Mouse (Mus musculus): Measurements from ENCODE around the gene Gm20388. TPM values are rescaled to one million over a fixed set of nuclear protein-coding genes. Genes with fewer than 3 reads are reported as not detected.
"Not testable (repeated sequence)": the region's sequence is repeated elsewhere in the genome, so short reads cannot be mapped to it uniquely, and the experiment has no call there.

Gene Gm20388
- total RNA-seq, 1 experiment from 2014 or later, result 10.0 TPM

DNA sequence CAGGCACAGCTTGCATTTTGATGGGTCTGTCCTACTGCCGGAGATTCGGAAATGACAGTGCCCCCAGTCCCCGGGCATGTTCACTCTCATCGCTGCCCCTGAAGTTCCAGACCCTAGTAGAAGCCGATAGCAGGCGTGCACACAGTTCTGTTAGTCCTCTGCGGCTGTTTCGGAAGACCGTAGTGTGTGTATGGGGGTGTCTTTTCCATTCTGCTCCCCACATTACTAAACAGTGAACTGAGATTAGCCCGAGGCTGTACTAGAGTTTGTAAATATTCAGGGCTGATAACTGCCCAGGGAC, 4039.0 kb downstream of the Gm20388 start:
- ATAC-seq (replicated peaks; ENCODE audit: insufficient number of reproducible peaks, low FRiP score, low TSS enrichment, poor library complexity, severe bottlenecking), result no peak

DNA sequence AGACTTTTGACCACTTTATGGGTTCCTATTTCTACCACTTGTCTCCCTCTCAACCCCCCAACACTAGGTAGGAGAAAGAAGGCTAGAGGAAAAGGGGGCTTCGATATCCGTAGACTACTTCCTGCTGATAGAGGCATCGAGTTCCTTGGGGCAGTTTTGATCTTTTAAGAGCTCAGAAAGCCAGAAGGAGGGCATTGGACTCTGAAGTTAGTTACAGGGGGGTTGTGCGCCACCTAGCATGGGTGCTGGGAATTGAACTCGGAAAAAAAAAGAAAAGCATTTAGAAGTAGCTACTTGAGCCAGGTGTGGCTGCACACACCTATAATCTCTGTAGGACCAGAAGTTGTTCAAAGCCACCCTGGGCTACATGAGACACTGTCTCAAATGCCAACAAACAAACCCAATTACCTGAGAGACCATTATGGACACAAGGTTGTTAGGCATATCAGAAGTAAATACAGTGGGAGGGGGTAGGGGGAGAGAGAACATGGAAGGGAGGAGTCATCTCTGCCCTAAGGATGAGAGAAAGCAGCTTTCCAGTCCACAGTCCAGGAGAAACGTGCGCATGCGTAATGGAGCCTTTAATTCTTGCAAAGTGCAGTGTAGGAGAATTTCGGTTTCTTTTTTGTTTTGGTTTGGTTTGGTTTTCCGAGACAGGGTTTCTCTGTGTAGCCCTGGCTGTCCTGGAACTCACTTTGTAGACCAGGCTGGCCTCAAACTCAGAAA, 4039.6 kb downstream of the Gm20388 start:
- ATAC-seq (replicated peaks; ENCODE audit: insufficient number of reproducible peaks, low FRiP score, low TSS enrichment, poor library complexity, severe bottlenecking), result 0 out of 2 replicates have a peak, but pooled peaks have one; percentile 32

DNA sequence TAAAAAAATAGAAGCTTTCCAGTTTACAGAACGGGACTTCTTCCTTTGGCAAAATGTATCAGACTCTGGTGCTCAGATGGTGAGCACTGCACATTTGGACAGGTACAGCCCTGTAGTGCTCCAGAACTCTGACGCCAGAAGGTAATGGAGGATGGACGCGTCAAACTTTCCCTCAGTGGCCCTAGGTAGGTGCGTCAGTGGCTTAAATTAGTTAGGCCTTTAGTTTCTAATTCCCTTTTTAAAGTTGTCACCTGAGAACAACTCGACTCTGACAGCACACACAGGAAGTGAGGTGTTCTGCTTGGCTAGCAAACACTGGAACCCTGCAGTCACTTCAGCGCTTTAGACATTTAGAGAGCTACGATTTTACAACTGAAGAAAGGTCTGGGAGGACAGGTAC, 4043.0 kb downstream of the Gm20388 start:
- no peak for ATAC-seq (replicated peaks; ENCODE audit: insufficient number of reproducible peaks, low FRiP score, low TSS enrichment, poor library complexity, severe bottlenecking)

DNA sequence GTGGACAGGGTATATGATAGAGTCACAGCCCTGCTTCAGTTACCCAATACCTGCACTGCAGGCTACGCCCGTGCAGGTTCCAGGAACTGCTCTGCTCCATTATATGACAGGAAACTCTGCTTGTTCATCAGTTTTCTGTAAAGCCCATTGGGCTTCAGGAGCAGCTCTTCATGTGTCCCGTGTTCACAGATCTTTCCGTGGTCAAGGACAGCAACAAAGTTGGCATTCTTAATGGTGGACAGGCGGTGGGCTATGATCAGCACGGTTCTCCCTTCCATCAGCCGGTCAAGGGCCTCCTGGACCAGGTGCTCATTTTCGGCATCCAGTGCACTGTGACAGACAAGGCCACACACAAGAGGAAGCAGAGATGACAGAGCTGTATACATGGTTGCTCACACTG, 4043.6 kb downstream of the Gm20388 start:
- no peak for ATAC-seq (replicated peaks; ENCODE audit: insufficient number of reproducible peaks, low FRiP score, low TSS enrichment, poor library complexity, severe bottlenecking)

DNA sequence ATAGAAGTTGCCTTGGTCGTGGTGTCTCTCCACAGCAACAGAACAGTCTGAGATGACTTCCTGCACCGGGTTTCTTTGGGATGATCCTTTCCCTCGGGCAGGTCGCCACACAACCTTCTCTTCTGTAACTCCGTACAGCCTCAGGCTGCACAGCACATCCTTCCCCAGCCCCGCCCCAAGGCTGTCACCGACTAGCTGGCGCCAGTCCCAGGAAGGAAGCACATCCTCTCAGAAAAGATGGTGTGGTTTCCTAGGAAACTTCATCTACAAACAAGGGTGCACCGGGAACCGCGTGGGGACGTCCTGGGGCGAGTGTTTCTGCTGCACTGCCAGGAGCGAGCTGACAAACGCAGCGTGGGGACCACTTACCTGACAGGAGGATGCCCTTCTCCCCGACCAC, 4047.5 kb downstream of the Gm20388 start:
- ATAC-seq (replicated peaks; ENCODE audit: insufficient number of reproducible peaks, low FRiP score, low TSS enrichment, poor library complexity, severe bottlenecking), result no peak

DNA sequence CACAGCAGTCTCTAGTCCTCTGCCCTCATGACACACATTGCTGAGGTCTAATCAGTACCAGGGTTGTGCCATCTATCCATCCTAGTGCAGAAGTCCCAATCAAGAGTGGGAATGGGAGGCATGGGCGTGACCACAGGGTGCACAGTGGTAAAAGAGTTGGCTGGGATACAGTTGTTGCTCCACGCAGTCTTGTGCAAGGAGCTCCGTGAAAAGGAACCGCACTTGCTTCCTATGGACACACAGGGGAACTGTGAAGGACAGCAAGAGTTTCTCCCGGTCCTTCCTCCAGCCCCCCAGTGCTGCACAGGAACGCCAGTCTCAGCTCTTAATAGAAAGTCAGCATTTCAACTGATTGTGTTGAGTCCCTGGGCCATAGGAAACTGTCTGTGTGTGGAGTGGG, 4048.8 kb downstream of the Gm20388 start:
- no peak for ATAC-seq (replicated peaks; ENCODE audit: insufficient number of reproducible peaks, low FRiP score, low TSS enrichment, poor library complexity, severe bottlenecking)

DNA sequence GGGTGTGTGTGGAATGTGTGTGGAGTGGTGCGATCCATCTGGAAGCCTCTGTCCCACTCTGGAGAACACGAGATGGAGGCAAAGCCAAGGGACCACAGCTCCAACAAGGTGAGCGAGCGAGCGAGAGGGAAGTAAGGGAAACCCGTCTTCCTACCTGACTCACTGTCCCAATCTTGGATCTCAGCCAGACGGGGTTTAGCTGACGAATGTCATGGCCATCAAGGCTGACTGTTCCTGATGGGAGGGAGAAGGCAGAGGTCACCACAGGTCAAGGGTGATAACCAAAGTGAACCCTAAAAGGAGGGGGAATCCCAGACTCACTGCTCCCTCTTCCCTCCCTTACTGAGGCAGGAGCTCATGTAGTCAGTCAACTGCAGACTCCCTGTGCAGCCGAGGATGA, 4049.4 kb downstream of the Gm20388 start:
- no peak for ATAC-seq (replicated peaks; ENCODE audit: insufficient number of reproducible peaks, low FRiP score, low TSS enrichment, poor library complexity, severe bottlenecking)

DNA sequence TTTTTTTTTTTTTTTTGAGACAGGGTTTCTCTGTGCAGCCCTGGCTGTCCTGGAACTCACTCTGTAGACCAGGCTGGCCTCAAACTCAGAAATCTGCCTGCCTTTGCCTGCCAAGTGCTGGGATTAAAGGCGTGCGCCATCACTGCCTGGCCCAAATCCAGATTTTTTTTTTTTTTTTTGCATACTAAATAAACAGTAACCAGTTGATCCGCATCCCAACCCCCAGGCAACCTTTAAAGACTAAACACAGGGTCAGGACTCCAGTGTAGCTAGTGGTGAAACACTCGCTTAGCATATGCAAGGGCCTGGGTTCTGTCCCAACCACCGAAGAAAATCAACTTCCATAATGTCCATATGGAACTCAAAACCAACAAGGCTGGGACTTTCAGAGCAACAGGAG, 4049.9 kb downstream of the Gm20388 start:
- ATAC-seq (replicated peaks; ENCODE audit: insufficient number of reproducible peaks, low FRiP score, low TSS enrichment, poor library complexity, severe bottlenecking), result not testable (repeated sequence)

DNA sequence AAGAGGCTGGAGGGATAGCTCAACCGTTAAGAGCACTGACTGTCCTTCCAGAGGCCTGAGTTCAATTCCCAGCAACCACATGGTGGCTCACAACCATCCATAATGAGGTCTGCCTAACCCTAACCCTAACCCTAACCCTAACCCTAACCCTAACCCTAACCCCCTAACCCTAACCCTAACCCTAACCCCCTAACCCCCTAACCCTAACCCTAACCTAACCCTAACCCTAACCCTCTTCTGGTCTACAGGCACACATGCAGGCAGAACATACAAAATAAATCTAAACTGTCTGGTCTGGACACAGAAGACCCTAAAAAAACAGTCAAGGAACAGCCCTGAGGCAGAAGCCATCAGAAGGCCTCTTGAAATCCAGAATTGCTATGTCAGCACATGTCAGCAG, 4050.7 kb downstream of the Gm20388 start:
- ATAC-seq (replicated peaks; ENCODE audit: insufficient number of reproducible peaks, low FRiP score, low TSS enrichment, poor library complexity, severe bottlenecking), result no peak

DNA sequence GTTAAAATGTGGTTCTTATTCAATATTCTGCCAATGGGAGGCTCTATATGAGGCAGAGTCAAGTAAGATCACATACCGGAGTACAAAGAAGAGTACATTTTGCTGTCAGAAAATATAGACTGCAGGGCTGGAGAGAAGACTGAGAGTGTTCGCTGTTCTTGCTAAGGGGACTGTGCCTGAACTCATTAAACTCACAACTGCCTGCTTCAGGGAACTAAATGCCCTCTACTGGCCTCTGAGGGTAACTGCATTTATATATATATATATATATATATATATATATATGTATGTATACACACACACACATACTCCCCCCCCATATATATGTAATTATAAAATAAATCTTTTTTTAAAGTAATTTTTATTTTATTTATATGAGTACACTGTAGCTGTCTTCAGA, 4056.3 kb downstream of the Gm20388 start:
- ATAC-seq (replicated peaks; ENCODE audit: insufficient number of reproducible peaks, low FRiP score, low TSS enrichment, poor library complexity, severe bottlenecking), result no peak

DNA sequence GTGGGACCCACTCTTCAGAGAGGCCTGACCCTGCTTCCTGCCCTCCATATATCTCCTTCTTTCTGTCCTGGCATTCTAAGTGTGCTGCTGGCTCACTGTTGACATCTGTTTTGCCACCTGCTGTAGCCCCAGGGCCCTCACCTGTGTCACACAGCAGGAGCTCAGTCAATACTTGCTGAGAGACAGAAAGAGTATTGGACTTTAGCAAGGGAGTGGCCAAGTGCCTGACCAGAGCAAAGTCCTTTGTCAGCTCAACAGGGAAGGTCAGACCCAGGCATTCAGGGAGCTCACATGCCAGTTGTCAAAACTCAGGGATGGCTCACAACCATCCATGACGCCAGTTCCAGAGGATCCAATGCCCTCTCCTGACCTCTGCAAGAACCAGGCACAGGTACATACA, 4062.9 kb downstream of the Gm20388 start:
- ATAC-seq (replicated peaks; ENCODE audit: insufficient number of reproducible peaks, low FRiP score, low TSS enrichment, poor library complexity, severe bottlenecking), result 0 out of 2 replicates have a peak, but pooled peaks have one; percentile 14

DNA sequence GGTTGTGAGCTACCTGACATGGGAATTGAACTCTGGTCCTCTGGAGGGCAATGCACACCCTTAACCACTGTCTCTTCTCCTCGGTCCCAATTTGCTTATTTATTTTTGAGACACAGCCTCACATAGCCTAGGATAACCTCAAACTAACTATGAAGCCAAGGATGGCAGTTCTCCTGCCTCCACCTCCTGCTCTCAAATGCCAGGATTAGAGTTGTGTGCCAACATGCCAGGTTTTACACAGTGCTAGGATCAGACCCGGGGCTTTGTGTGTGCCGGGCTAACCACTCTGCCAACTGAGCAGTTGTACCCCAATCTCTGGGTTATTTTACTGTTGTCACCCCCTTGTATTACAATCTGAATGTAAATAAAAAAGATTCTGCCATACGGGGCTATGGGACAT, 4066.9 kb downstream of the Gm20388 start:
- ATAC-seq (replicated peaks; ENCODE audit: insufficient number of reproducible peaks, low FRiP score, low TSS enrichment, poor library complexity, severe bottlenecking), result no peak

DNA sequence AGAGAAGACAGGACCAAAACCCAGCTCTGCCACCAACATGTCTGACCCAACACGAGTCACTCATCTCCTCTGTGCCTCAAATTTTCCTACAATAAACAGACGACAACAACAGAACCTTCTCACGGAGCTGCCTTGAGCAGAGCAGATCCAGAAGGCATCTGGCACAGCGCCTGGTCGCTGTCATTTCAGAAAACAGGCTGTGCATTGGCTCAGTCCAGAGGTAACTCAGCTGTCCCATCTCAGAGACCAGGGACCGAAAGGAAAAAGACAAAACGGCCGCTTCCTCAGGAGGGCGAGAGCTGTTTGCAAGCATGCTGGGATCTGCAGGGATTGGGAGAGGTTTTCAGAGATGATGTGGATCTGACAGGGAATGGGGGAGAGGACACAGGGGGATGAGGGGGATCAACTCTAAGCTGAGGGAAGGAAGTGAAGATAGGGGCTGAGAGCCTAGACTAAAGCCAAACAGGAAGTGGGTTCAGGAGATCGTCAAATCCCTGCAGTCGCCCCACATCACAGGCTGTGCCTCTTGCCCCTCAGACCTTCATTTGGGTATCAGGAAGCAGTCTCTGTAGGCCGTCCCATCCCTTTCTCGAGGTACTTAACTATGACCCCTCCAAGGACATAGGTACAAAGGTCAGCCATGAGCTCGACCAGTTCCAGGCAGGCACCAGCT, 4067.7 kb downstream of the Gm20388 start:
- no peak for ATAC-seq (replicated peaks; ENCODE audit: insufficient number of reproducible peaks, low FRiP score, low TSS enrichment, poor library complexity, severe bottlenecking)

DNA sequence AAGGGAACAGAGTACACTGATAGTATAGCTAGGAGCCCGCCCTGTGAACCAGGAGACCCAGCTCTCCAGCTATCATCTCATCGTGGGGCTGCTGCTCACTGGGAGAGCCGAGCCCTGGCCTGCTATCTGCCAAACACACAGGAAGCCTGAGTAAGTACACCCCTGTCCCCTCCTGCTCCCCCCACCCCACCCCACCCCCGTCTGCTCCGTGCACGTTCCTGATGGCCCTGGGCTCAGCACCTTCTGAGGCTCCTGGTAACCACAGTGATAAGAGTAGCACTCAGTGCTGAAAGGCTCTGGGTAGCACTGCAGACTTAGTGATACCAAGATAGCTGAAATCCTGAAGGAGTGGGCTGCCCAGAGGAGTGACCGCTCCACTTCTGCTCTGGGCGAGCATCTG, 4068.3 kb downstream of the Gm20388 start:
- no peak for ATAC-seq (replicated peaks; ENCODE audit: insufficient number of reproducible peaks, low FRiP score, low TSS enrichment, poor library complexity, severe bottlenecking)

DNA sequence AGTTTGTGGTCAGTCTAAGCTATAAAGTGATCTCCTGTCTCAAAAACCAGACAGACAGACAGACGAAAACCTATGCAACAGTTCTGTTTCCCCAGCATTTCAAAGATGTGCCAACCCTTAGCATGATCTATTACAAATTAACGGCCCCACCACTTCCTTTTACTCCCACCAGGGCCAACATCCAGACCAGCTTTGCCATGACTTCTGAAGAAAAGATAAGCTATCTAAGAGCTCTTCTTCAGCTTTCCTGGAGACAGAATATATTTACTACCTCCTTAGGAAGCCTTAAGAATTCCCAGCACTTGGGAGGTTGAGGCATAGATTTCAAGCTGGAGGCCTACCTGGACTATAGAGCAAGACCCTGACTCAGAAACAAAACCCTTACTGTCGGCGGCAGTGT, 4069.6 kb downstream of the Gm20388 start:
- ATAC-seq (replicated peaks; ENCODE audit: insufficient number of reproducible peaks, low FRiP score, low TSS enrichment, poor library complexity, severe bottlenecking), result no peak

DNA sequence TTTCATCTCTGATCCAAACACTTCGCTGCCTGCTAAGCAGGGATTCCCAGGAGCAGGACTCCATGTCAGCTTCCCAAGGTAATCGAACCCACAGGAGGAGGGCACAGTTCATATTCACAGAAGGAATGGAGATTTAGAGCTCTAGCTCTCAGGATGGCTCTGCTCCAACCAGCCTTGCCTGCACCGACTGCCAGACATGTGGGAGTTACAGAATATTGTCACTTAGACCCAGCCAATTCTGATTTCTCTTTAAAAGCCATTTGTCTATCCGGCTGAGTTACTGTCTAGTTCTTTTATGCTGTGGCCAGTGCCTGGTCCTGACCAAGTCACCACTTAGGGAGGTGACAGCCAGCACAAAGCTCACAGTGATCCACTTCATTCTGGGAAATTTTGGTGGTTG, 4071.0 kb downstream of the Gm20388 start:
- ATAC-seq (replicated peaks; ENCODE audit: insufficient number of reproducible peaks, low FRiP score, low TSS enrichment, poor library complexity, severe bottlenecking), result no peak

DNA sequence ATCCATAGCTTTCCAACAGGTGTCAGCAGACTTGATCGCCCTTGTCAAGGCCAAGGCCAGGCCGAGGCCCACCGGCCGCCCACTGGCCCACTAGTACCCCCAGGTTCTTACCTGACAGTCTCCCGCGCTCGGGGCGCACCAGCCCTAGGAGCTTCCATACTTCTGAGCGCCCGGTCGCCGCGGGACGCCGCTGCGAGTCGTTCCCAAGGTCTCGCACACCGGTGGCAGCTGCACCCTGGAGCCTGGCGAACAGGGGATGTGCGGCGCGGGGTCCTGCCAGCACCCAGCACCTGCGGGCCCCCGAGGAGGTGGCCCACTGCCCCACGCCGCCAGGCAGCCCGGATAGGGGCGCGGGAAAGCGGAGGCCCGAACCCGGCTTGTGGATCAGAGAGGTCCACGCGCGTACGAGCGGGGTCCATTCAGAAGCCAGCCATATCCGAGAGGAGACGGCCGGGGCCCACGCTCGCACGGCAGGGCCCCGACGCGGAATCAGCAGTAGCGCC, 4071.7 kb downstream of the Gm20388 start:
- no peak for ATAC-seq (replicated peaks; ENCODE audit: insufficient number of reproducible peaks, low FRiP score, low TSS enrichment, poor library complexity, severe bottlenecking)

DNA sequence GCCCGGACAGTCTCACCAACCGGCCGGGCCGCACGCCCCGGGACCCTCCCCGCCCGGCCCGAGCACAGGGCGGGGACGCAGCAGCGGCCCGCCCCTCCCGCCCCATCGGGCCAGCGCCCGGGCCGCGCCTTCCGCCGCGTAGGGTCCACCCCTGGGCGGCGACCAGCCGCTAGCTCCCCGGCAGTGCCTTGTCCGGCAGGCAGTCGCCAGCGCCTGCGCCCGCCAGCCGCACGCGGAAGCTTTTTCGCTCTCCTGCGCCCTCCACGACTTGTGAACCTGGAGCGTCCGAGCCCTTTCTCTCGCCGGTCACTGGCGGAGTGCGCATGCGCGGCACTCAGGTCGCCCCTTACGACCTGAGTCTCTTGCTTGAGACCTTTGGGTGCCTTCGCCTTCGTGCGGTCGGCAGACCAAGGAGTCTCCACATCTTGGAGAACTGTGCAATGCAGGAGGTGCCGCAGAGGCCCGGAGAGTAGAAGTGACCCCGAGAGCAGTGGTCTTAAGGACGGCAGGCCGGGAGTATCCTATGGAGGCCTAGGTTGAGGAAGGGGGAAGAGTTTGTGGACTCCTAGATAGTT, 4072.3 kb downstream of the Gm20388 start, which contains the start of gene Abcb10:
Abcb10 (minus strand) TSS at position 297 of the 575 bp plus-strand sequence.
- ATAC-seq (replicated peaks; ENCODE audit: insufficient number of reproducible peaks, low FRiP score, low TSS enrichment, poor library complexity, severe bottlenecking), result peak; percentile 74

DNA sequence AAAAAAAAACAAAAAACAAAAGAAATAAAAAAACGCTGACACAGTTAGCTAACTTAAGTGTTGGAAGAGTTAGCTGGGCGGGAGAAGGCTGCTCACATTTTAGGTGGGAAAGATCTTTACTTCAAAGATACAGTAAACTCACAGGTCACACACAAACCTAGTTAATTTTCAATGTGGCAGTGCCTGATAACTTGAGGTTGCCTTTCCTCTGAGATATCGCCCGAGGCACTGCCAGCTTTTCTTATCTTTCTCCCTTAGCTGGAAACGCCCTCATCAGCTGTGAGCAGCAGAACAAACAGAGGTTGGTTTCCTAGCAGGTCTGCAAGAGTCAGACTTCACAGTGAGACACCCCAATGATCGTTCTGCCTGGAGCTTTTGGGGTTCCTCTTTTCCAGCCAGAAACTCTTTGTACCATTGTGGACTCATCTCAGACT, 4078.0 kb downstream of the Gm20388 start:
- ATAC-seq (replicated peaks; ENCODE audit: insufficient number of reproducible peaks, low FRiP score, low TSS enrichment, poor library complexity, severe bottlenecking), result no peak

DNA sequence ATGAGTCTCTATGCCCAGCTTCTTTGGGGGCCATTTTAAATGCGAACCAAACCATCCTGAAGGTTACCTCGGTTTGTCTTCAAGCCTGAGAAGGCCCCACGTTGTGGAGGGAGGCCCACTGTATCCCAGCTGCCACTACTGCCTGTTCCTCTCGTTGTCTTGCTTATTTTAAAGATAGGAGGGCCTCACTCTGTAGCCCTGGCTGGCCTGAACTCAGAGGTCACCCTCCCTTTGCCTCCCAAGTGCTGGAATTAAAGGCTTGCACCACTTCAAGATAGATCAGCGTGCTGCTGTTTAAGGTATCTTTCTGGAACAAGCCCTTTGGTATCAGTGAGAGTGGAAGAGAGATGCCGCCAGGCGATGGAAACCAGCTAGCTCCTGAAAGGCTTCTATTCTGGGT, 4078.5 kb downstream of the Gm20388 start:
- ATAC-seq (replicated peaks; ENCODE audit: insufficient number of reproducible peaks, low FRiP score, low TSS enrichment, poor library complexity, severe bottlenecking), result no peak

Data from monocyte, adult 5-6 weeks (primary cell).